Mouse (Mus musculus) cortical plate, adult 2 months (tissue): ENCODE results near the gene Gpa33.

Experiments used
- CTCF ChIP-seq: fragments of 200-500 bp; IDR thresholded peaks from 2 replicates; pipeline ENCODE4 v1.5.1; 2011; ENCODE audit warnings: mild to moderate bottlenecking, control low read depth, low read length; ENCODE audit not compliant: insufficient read depth; ENCODE audit errors: extremely low read depth
- POLR2A ChIP-seq: fragments of 200-500 bp; IDR thresholded peaks from 2 replicates; pipeline ENCODE4 v1.6.1; 2011; ENCODE audit warnings: mild to moderate bottlenecking, low read length, control low read depth; ENCODE audit not compliant: insufficient read depth; ENCODE audit errors: extremely low read depth

GRCm38 (mm10) chr1:166102920-166103608, 27.0 kb upstream of the Gpa33 start:
- TF ChIP-seq CTCF (peak; percentile 22; the same call in 1 of the 2 replicates), POLR2A (no peak)
